Mouse (Mus musculus): ENCODE data around the gene Smtnl2. TPM values are rescaled to one million over a fixed set of nuclear protein-coding genes. Genes with fewer than 3 reads are reported as not detected.
A peak's percentile ranks its signal among the peaks of the same experiment; 100 is the strongest.

Gene Smtnl2
- polyA plus RNA-seq, 1 experiment from 2014 or later = 25.7 TPM

- WGBS = 25% methylated on average over 12 of the region's 12 CpGs
- Histone ChIP-seq H3K27me3 (no peaks in the 10 kb centered on the region; the same call in 1 of the 2 replicates), H3K4me3 (replicated peaks) (no peak overlapping the region), H3K27ac (no peak overlapping the region), H3K9me3 (no peaks in the 10 kb centered on the region), H3K9ac (replicated peaks) (no peak overlapping the region), H3K4me1 (replicated peaks) (peaks cover 6% of the 10 kb centered on the region; the same call in 1 of the 2 replicates), H3K4me2 (no peak overlapping the region), H3K36me3 (no peaks in the 10 kb centered on the region)
- no peak for ATAC-seq (ENCODE audit: insufficient number of reproducible peaks, insufficient read depth, low FRiP score, low TSS enrichment, low read depth)
Observed at GRCm38 (mm10) chr11:72369904-72370672, 41.4 kb downstream of the Smtnl2 start.

DNA sequence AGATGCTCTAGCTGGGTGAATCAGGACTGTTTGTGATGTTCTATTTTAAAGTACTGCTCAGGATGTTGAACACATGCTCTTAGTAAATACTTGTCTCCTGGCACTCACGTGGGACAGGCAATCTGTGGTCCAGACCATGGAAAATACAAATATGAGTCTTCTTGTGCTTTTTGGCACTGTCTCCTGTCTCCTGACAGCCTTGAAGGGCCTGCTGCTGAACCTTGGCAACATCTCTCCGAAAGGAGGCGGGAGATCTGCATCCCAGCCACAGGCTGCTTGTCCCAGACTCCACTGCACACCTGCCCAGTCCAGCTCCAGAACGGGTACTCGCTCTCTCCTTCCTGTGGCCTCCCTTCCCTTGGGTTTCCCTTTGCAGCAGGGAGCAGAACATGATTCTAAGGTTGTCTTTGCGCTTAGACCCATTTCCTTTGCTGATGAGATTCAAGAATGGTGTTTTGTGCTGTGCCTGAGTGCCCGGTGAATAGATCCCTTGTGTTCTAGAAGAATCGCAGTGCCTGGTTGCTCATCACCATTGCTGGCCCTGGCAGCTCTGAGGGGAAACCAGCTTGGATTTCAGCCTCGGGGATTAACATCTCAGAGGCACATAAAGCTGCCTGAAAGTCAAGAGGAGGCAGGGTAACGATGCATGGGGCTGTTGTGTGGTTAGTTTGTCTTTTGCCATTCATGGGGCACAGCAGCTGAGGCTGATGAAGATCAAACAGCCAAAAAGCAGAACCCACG lies 43.4 kb downstream of the Smtnl2 start:
- ATAC-seq (ENCODE audit: insufficient number of reproducible peaks, insufficient read depth, low FRiP score, low TSS enrichment, low read depth) = no peak
- H3K27me3 ChIP-seq = no peaks in the 10 kb centered on the region; the same call in 1 of the 2 replicates
- no peak overlapping the region for H3K4me3 ChIP-seq (replicated peaks)
- H3K9me3 ChIP-seq = no peaks in the 10 kb centered on the region
- no peak overlapping the region for H3K4me2 ChIP-seq
- peaks cover 6% of the 10 kb centered on the region; the same call in 1 of the 2 replicates for H3K4me1 ChIP-seq (replicated peaks)
- H3K36me3 ChIP-seq = no peaks in the 10 kb centered on the region
- H3K9ac ChIP-seq (replicated peaks) = no peak overlapping the region
- no peak overlapping the region for H3K27ac ChIP-seq
- WGBS = 61% methylated on average over 11 of the region's 11 CpGs

- Histone ChIP-seq H3K27me3 (no peaks in the 10 kb centered on the region; the same call in 1 of the 2 replicates), H3K4me1 (replicated peaks) (peaks cover 9% of the 10 kb centered on the region; the same call in 1 of the 2 replicates), H3K4me3 (replicated peaks) (no peak overlapping the region), H3K27ac (no peak overlapping the region), H3K4me2 (no peak overlapping the region), H3K9me3 (no peaks in the 10 kb centered on the region), H3K9ac (replicated peaks) (no peak overlapping the region), H3K36me3 (no peaks in the 10 kb centered on the region)
- no peak for ATAC-seq (ENCODE audit: insufficient number of reproducible peaks, insufficient read depth, low FRiP score, low TSS enrichment, low read depth)
- 91% methylated on average over 9 of the region's 9 CpGs for WGBS
Observed at GRCm38 (mm10) chr11:72366126-72366525, 45.4 kb downstream of the Smtnl2 start.

DNA sequence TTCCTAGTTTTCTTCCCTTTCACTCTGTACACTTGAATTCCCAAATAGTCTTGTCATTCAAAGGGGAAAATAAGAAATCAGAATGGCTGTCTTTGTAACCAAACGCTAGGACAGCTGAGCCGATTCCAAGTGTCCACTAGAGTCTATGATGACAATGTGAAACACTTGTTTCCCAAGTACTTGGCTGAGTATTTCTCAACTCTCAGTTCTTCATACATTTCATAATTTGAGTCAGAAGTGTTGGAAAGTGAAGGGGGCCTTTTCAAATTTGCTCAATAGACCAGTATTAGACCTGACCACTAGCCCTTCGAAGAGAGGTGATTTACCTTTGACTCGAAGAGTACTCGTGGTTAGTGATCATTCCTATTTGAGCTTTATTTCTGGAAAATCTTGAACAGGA lies 47.0 kb downstream of the Smtnl2 start:
- no peak overlapping the region for H3K9ac ChIP-seq (replicated peaks)
- H3K9me3 ChIP-seq = no peaks in the 10 kb centered on the region
- H3K4me1 ChIP-seq (replicated peaks) = peaks cover 9% of the 10 kb centered on the region; the same call in 1 of the 2 replicates
- no peaks in the 10 kb centered on the region for H3K36me3 ChIP-seq
- 93% methylated on average over 5 of the region's 5 CpGs for WGBS
- no peaks in the 10 kb centered on the region; the same call in 1 of the 2 replicates for H3K27me3 ChIP-seq
- no peak overlapping the region for H3K4me3 ChIP-seq (replicated peaks)
- no peak overlapping the region for H3K4me2 ChIP-seq
- no peak for ATAC-seq (ENCODE audit: insufficient number of reproducible peaks, insufficient read depth, low FRiP score, low TSS enrichment, low read depth)
- no peak overlapping the region for H3K27ac ChIP-seq

DNA sequence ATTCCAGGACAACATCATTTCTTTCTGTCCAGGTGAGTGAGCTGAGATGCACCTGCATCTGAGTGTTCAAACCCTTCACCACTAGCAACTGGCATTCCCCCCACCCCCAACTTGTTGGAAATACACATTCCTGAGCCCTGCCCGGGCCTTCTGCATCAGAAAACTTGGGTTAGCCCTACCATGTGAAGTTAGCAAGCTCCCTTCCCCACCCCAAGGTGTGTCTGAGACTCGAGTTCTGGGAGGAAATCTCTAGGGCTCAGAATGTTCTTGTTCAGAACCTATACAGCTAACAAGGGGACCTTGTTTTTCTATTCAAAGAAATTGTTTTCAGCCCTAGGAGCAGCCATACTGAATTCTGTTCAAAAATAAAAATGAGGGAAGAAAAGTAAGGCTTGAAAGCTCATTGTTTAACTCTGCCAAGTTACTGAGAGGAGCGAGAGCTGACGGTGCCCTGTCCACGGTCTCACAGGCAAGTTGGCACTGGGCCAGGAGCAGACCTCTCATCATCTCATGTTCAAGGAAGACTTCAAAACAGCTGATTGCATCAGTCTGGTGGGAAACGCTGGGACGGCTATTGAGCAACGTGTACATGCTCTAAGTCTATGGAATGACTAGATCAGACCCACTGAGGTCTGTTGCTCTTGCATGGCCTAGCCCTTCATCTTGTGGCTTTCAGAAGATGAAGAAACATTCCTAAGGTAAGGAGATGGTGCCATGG lies 47.8 kb downstream of the Smtnl2 start:
- H3K27me3 ChIP-seq = no peaks in the 10 kb centered on the region; the same call in 1 of the 2 replicates
- ATAC-seq (ENCODE audit: insufficient number of reproducible peaks, insufficient read depth, low FRiP score, low TSS enrichment, low read depth) = no peak
- WGBS = 85% methylated on average over 8 of the region's 8 CpGs
- no peak overlapping the region for H3K4me2 ChIP-seq
- no peak overlapping the region for H3K4me3 ChIP-seq (replicated peaks)
- H3K27ac ChIP-seq = no peak overlapping the region
- H3K9me3 ChIP-seq = no peaks in the 10 kb centered on the region
- no peaks in the 10 kb centered on the region for H3K36me3 ChIP-seq
- no peak overlapping the region for H3K9ac ChIP-seq (replicated peaks)
- H3K4me1 ChIP-seq (replicated peaks) = peaks cover 9% of the 10 kb centered on the region; the same call in 1 of the 2 replicates

GRCm38 (mm10) chr11:72362347-72362741 lies 49.2 kb downstream of the Smtnl2 start, which contains the start of gene Tekt1:
Gene Tekt1, minus strand, starts transcription at chr11:72362442.
- WGBS = 38% methylated on average over 10 of the region's 10 CpGs
- Histone ChIP-seq H3K4me1 (replicated peaks) (0 out of 2 replicates have a peak, but pooled peaks cover 3% of the 10 kb centered on the region), H3K4me3 (replicated peaks) (peak within 1 kb of the TSS; percentile 44), H3K9ac (replicated peaks) (peak within 1 kb of the TSS; percentile 69), H3K4me2 (peak within 1 kb of the TSS; percentile 75), H3K27me3 (no peaks in the 10 kb centered on the region), H3K36me3 (no peaks in the 10 kb centered on the region), H3K9me3 (no peaks in the 10 kb centered on the region), H3K27ac (peak within 1 kb of the TSS; percentile 66; the same call in 1 of the 2 replicates)
- ATAC-seq (ENCODE audit: insufficient number of reproducible peaks, insufficient read depth, low FRiP score, low TSS enrichment, low read depth) = no peak

DNA sequence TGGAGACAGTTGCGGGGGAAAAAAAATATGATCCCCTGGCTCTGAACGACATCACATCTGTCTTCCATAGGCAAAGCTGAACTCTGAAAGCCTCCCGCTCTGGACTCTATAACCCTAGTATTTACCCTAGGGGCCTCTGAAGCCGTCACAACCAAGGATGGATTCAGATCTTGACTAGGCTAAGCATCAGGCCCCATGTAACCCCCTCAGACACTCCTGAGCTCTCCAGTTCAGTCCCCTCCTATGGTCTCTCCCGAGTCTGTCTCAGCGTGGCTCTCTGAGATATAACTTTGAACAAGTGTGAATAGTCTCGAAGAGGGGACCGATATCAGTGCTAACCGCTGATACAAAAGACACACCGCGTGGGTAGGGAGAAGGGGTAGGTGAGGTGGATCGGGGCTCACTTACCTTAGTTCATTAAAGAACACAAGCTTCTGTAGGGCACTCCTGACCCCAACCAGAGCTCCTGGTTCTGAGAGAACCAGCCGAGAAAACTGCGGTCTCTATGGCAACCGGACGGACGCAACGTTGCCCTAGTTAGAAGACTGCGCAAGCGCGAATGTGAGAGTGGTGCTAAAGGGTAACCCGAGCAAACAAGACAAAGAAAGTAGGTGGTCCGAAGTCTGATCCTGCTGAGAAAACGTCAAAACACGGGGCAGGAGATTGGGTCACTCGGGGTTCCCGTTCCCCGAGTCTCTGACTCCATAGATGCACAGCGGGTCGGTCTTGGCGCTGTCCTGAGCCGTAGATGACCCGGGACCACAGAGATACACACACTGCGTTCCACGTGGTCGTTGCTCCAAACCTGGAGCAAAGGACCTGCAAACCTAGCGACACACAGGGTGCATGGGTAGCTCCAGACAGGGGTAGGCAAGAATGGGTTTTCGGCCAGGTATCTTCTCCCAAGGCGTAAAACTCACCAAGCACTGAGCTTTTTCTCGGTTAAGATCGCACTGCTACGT lies 49.8 kb downstream of the Smtnl2 start:
- no peaks in the 10 kb centered on the region for H3K36me3 ChIP-seq
- H3K27ac ChIP-seq = peak overlapping the region; percentile 66; the same call in 1 of the 2 replicates
- 0 out of 2 replicates have a peak, but pooled peaks cover 3% of the 10 kb centered on the region for H3K4me1 ChIP-seq (replicated peaks)
- H3K4me2 ChIP-seq = peak overlapping the region; percentile 75
- WGBS = 9% methylated on average over 42 of the region's 42 CpGs
- no peaks in the 10 kb centered on the region for H3K27me3 ChIP-seq
- peak; percentile 83 for ATAC-seq (ENCODE audit: insufficient number of reproducible peaks, insufficient read depth, low FRiP score, low TSS enrichment, low read depth)
- peak overlapping the region; percentile 69 for H3K9ac ChIP-seq (replicated peaks)
- peak overlapping the region; percentile 44 for H3K4me3 ChIP-seq (replicated peaks)
- H3K9me3 ChIP-seq = no peaks in the 10 kb centered on the region

- 23% methylated on average over 20 of the region's 20 CpGs for WGBS
- peaks cover 3% of the 10 kb centered on the region; the same call in 1 of the 2 replicates for H3K9me3 ChIP-seq
- no peaks in the 10 kb centered on the region for H3K27me3 ChIP-seq
- no peak overlapping the region; the same call in 1 of the 2 replicates for H3K9ac ChIP-seq (replicated peaks)
- H3K27ac ChIP-seq = no peak overlapping the region
- H3K36me3 ChIP-seq = no peaks in the 10 kb centered on the region
- H3K4me3 ChIP-seq (replicated peaks) = 0 out of 2 replicates have a peak overlapping the region, but pooled peaks have one; percentile 1
- H3K4me2 ChIP-seq = peak overlapping the region; percentile 35
- 0 out of 2 replicates have a peak, but pooled peaks have one; percentile 34 for ATAC-seq (ENCODE audit: insufficient number of reproducible peaks, insufficient read depth, low FRiP score, low TSS enrichment, low read depth)
- peaks cover 4% of the 10 kb centered on the region for H3K4me1 ChIP-seq (replicated peaks)
Observed at GRCm38 (mm10) chr11:72354971-72355728, 56.4 kb downstream of the Smtnl2 start.

GRCm38 (mm10) chr11:72353186-72353585 lies 58.3 kb downstream of the Smtnl2 start:
- no peak overlapping the region for H3K9ac ChIP-seq (replicated peaks)
- ATAC-seq (ENCODE audit: insufficient number of reproducible peaks, insufficient read depth, low FRiP score, low TSS enrichment, low read depth) = no peak
- WGBS = 89% methylated on average over 3 of the region's 3 CpGs

More at GRCm38 (mm10) chr11:72353186-72353585, 58.3 kb downstream of the Smtnl2 start:
- peaks cover 13% of the 10 kb centered on the region for H3K4me1 ChIP-seq (replicated peaks)
- no peak overlapping the region for H3K4me2 ChIP-seq
- peaks cover 3% of the 10 kb centered on the region; the same call in 1 of the 2 replicates for H3K9me3 ChIP-seq
- no peak overlapping the region for H3K27ac ChIP-seq
- H3K4me3 ChIP-seq (replicated peaks) = no peak overlapping the region
- H3K27me3 ChIP-seq = no peaks in the 10 kb centered on the region
- no peaks in the 10 kb centered on the region for H3K36me3 ChIP-seq

Data from limb, embryonic 12.5 days (tissue).